Mouse (Mus musculus): ENCODE data around the gene Lipa. TPM values are rescaled to one million over a fixed set of nuclear protein-coding genes. Genes with fewer than 3 reads are reported as not detected.

The Lipa gene
- total and polyA plus RNA-seq, 3 experiments: 19.3 to 63.4 (median 38.1) TPM

- DNase-seq (ENCODE audit: extremely low read depth): no peak
- no peaks in the 10 kb centered on the region for H3K36me3 ChIP-seq (replicated peaks in 1 of 2; ENCODE audit: control insufficient read depth in 1 of 2, insufficient read depth in 1 of 2, low read length in 1 of 2)
- no peaks in the 10 kb centered on the region for H3K4me1 ChIP-seq (ENCODE audit: control insufficient read depth in 1 of 2, insufficient read depth in 2 of 2)
- no peak overlapping the region for H3K27ac ChIP-seq (ENCODE audit: insufficient read depth, low read depth)
- no peaks in the 10 kb centered on the region for H3K27me3 ChIP-seq (replicated peaks)
- TF ChIP-seq HCFC1 (IDR thresholded peaks at IDR 0.05; ENCODE audit: low read depth, low read length) (no peak), KAT2A (IDR thresholded peaks at IDR 0.05; ENCODE audit: insufficient replicate concordance, low read length) (no peak), TCF12 (IDR thresholded peaks at IDR 0.05; ENCODE audit: low read depth, low read length) (no peak), RCOR1 (conservative IDR thresholded peaks at IDR 0.05; ENCODE audit: low read depth, low read length) (no peak), BHLHE40 (IDR thresholded peaks at IDR 0.05; ENCODE audit: low read depth, low read length) (no peak), MAZ (IDR thresholded peaks at IDR 0.05; ENCODE audit: low read depth, low read length) (no peak), EP300 (IDR thresholded peaks at IDR 0.05; ENCODE audit: low read length) (no peak), ETS1 (conservative IDR thresholded peaks at IDR 0.05; ENCODE audit: low read depth, low read length) (no peak), MAFK (IDR thresholded peaks at IDR 0.05; ENCODE audit: insufficient replicate concordance, low read length) (no peak)
- in situ Hi-C loops (cut with MboI; ENCODE audit: low pct_ligation_motif_present, low pct_unique_long_range_greater_than_20kb, low sequenced_read_pairs) (no loop called here), dilution Hi-C loops (cut with MboI; ENCODE audit: extremely low pct_ligation_motif_present, extremely low pct_unique_long_range_greater_than_20kb, low sequenced_read_pairs) (no loop called here)
- H3K79me2 ChIP-seq (replicated peaks; ENCODE audit: control insufficient read depth, extremely low read depth, insufficient read depth, poor library complexity, severe bottlenecking): no peaks in the 10 kb centered on the region
- no peak overlapping the region for H3K4me2 ChIP-seq (ENCODE audit: insufficient read depth, low read depth, poor library complexity, severe bottlenecking)
- H3K9ac ChIP-seq (ENCODE audit: insufficient read depth, low read depth): no peak overlapping the region
- no peak overlapping the region for H3K4me3 ChIP-seq (replicated peaks in 1 of 3; ENCODE audit: low read depth in 2 of 3, low read length in 2 of 3, poor library complexity in 1 of 3)
- H3K9me3 ChIP-seq (replicated peaks; ENCODE audit: low read length): no peaks in the 10 kb centered on the region
Measured at GRCm38 (mm10) chr19:34532061-34532751, 4.9 kb upstream of the Lipa start.

DNA sequence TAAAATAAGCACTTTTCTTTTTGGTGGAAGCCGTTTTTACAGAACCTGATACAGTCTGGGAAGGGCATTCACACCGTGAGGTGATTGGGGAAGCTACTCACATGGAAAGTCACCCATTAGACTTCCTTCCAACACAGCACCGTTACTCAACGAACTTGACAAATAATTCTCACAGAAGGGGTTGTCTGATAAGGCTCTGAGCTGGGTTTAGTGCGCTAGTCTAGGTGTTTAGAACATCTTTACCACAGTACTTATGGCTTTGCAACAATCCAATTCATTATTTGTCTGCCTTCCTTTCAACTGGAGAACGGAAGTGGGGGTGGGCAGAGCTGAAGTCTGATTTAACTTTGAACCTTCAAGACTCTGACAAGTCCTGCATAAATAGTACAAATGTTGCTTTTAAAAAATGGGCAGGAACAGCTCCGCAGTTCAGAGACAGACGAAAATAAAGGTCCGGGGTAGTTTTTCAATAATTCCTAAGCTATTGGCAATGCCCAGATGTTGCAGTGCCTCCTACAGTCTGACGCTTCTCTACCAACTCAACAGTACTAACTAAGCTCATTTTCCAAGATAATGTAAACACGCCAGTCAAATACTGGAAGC, 852 bp downstream of the Lipa start:
- in situ Hi-C loops (cut with MboI; ENCODE audit: low pct_ligation_motif_present, low pct_unique_long_range_greater_than_20kb, low sequenced_read_pairs): no loop called here
- Histone ChIP-seq H3K27ac (ENCODE audit: insufficient read depth, low read depth) (no peak overlapping the region), H3K9ac (ENCODE audit: insufficient read depth, low read depth) (peak overlapping the region; percentile 39), H3K9me3 (replicated peaks; ENCODE audit: low read length) (no peaks in the 10 kb centered on the region), H3K4me2 (ENCODE audit: insufficient read depth, low read depth, poor library complexity, severe bottlenecking) (peak overlapping the region; percentile 87), H3K36me3 (replicated peaks in 1 of 2; ENCODE audit: control insufficient read depth in 1 of 2, insufficient read depth in 1 of 2, low read length in 1 of 2) (peaks cover 2 to 16% of the 10 kb centered on the region in 2 experiments), H3K4me3 (replicated peaks in 1 of 3; ENCODE audit: low read depth in 2 of 3, low read length in 2 of 3, poor library complexity in 1 of 3) (peak overlapping the region; percentile 78 to 88 (median 86)), H3K4me1 (ENCODE audit: control insufficient read depth in 1 of 2, insufficient read depth in 2 of 2) (peaks cover 4 to 34% of the 10 kb centered on the region in 2 experiments), H3K27me3 (replicated peaks) (no peaks in the 10 kb centered on the region), H3K79me2 (replicated peaks; ENCODE audit: control insufficient read depth, extremely low read depth, insufficient read depth, poor library complexity, severe bottlenecking) (no peaks in the 10 kb centered on the region)
- peak; percentile 27 for DNase-seq (ENCODE audit: extremely low read depth)
- dilution Hi-C loops (cut with MboI; ENCODE audit: extremely low pct_ligation_motif_present, extremely low pct_unique_long_range_greater_than_20kb, low sequenced_read_pairs): no loop called here
- TF ChIP-seq RAD21 (IDR thresholded peaks at IDR 0.05; ENCODE audit: low read depth, low read length) (peak; percentile 32), ZKSCAN1 (IDR thresholded peaks at IDR 0.05; ENCODE audit: borderline replicate concordance, low read depth, low read length) (no peak), E2F4 (IDR thresholded peaks at IDR 0.05; ENCODE audit: insufficient replicate concordance, low read depth, low read length) (no peak), POLR2AphosphoS2 (IDR thresholded peaks at IDR 0.05; ENCODE audit: low read depth, low read length) (no peak), MXI1 (IDR thresholded peaks at IDR 0.05; ENCODE audit: low read depth, low read length) (no peak), RCOR1 (conservative IDR thresholded peaks at IDR 0.05; ENCODE audit: low read depth, low read length) (no peak), UBTF (IDR thresholded peaks at IDR 0.05; ENCODE audit: low read depth, low read length) (no peak), CHD1 (IDR thresholded peaks at IDR 0.05; ENCODE audit: low read depth, low read length) (0 out of 2 replicates have a peak, but pooled peaks have one; percentile 28), CTCF (conservative IDR thresholded peaks at IDR 0.05 in 1 of 2, IDR thresholded peaks at IDR 0.05 in 1 of 2; ENCODE audit: low read depth in 2 of 2, low read length in 2 of 2) (peak in 1 of 2 experiments; percentile 55; a peak in 2 of 4 replicates), JUN (IDR thresholded peaks at IDR 0.05; ENCODE audit: insufficient read depth, low read depth, low read length) (no peak), TCF12 (IDR thresholded peaks at IDR 0.05; ENCODE audit: low read depth, low read length) (no peak), MAFK (IDR thresholded peaks at IDR 0.05; ENCODE audit: insufficient replicate concordance, low read length) (peak; percentile 11; the same call in 1 of the 2 replicates), USF2 (conservative IDR thresholded peaks at IDR 0.05; ENCODE audit: low read depth, low read length) (no peak), SMC3 (IDR thresholded peaks at IDR 0.05; ENCODE audit: low read depth, low read length) (peak; percentile 31), ZMIZ1 (IDR thresholded peaks at IDR 0.05; ENCODE audit: low read depth, low read length) (no peak), ELF1 (IDR thresholded peaks at IDR 0.05; ENCODE audit: low read depth, low read length) (no peak; the same call in 1 of the 2 replicates), ZNF384 (IDR thresholded peaks at IDR 0.05; ENCODE audit: low read depth, low read length) (no peak), SIN3A (IDR thresholded peaks at IDR 0.05; ENCODE audit: low read length) (peak; percentile 66)
